Mouse (Mus musculus) ovary, adult 2 months (tissue): ENCODE results near the gene Sorcs1. TPM values are rescaled to one million over a fixed set of nuclear protein-coding genes. Genes with fewer than 3 reads are reported as not detected.

ENCODE experiments used
- polyA plus RNA-seq: library from polyadenylated mRNA; depleted of rRNA; stranded (reverse); fragments of >200 nt; gene quantifications from 2 replicates; pipeline ENCODE4 v1.2.3, GENCODE M21; 2012; rRNA removed

Gene Sorcs1
- 0.33 and 0.43 TPM in 2 replicates for polyA plus RNA-seq

DNA sequence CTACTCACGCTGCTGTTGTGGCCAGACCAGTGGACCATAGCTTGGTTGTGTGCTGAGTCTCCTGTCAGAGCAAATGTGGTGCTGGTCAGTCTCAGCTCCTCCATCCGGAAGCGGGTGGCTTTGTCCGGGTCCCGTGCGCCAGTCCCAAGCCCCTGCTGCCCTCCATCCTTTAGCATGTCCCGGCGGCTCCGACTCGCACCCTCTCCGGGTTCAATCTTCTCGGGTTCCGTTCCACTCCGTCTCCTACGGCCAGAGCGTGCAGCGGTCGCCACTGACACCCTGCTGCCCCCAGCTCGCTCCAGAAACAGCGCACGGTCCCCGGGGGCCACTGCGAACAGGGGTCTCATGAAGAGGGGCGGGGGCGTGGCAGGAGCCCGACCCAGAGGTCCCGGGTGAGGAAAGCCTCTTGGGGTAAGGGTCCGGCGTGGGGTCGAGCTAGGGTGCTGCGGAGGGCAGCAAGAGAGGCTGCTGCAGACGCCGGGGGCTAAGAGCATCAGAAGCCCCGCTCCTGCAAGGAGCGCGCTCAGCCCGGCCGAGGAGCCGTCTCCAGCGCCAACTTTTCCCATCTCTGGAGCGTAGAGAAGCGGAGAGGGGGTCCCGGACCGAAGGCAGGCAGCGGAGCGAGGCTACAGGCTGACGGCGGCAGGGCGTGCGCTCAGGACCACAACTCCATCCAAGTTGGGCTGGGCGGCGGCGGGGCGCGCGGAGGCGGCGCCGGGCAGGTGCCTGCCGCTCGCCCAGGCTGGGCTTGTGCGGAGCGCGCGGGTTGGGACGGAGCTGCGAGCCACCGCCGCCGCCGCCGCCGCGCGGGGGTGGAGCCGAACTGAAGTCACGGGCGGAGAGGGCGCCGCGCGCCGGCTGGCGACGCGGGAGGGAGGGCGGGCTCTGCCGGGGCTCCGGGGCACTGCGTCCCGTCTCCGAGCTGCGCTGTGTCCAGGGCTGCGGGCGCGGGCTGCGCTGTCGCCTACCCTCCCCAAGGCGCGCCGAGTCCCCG, at the start of gene Sorcs1:
Gene Sorcs1 (minus strand): TSS at position 744 of the 994 bp plus-strand sequence.

